Mouse (Mus musculus): ENCODE results near the gene Tmem116. TPM values are rescaled to one million over a fixed set of nuclear protein-coding genes. Genes with fewer than 3 reads are reported as not detected.
"Not testable (repeated sequence)": the region's sequence is repeated elsewhere in the genome, so short reads cannot be mapped to it uniquely, and the experiment has no call there.

The Tmem116 gene
- polyA plus RNA-seq, 1 experiment: 0.54 TPM

DNA sequence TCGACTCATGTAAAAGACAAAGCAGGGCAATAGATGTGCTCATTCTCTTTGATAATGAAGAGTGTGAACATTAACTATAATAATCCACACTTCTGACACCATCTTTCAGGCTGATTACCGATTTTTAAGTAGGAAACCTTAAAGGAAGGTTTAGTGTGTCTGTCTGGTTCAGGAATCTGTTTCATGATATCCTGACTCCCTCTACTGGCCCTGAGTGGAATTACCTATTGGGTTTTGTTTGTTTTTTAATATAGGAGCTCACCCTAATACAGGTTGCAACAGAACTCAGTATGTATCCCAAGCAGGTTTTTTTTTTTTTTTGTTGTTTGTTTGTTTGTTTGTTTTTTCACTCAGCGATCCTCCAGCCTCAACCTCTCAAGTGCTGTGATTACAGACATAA is 26.0 kb downstream of the Tmem116 start:
- H3K4me3 ChIP-seq (ENCODE audit: insufficient read depth, poor library complexity, severe bottlenecking): no peak overlapping the region
- peaks cover 12% of the 10 kb centered on the region for H3K27me3 ChIP-seq (ENCODE audit: control insufficient read depth, insufficient read depth, insufficient read length)
- no peak overlapping the region for H3ac ChIP-seq (ENCODE audit: control insufficient read depth, insufficient read length, low read depth)
- TF ChIP-seq CTCF (IDR thresholded peaks at IDR 0.05; ENCODE audit: control insufficient read depth, insufficient read depth, insufficient read length) (no peak), FOSL1 (IDR thresholded peaks at IDR 0.05; ENCODE audit: insufficient read depth, low read length, poor library complexity, severe bottlenecking) (no peak), CEBPB (IDR thresholded peaks at IDR 0.05; ENCODE audit: low read depth) (no peak), USF1 (IDR thresholded peaks at IDR 0.05; ENCODE audit: low read depth) (no peak), MYOG (IDR thresholded peaks at IDR 0.05; ENCODE audit: control insufficient read depth, extremely low read depth, insufficient read length) (no peak), MYOD1 (IDR thresholded peaks at IDR 0.05; ENCODE audit: control insufficient read depth, insufficient read length, low read depth) (no peak), MAX (IDR thresholded peaks at IDR 0.05) (no peak)
- no peaks in the 10 kb centered on the region for H3K36me3 ChIP-seq (ENCODE audit: control insufficient read depth, insufficient read depth)
- no peaks in the 10 kb centered on the region for H3K79me2 ChIP-seq (ENCODE audit: control insufficient read depth, insufficient read depth)
- H3K79me3 ChIP-seq (ENCODE audit: low read depth): no peaks in the 10 kb centered on the region

DNA sequence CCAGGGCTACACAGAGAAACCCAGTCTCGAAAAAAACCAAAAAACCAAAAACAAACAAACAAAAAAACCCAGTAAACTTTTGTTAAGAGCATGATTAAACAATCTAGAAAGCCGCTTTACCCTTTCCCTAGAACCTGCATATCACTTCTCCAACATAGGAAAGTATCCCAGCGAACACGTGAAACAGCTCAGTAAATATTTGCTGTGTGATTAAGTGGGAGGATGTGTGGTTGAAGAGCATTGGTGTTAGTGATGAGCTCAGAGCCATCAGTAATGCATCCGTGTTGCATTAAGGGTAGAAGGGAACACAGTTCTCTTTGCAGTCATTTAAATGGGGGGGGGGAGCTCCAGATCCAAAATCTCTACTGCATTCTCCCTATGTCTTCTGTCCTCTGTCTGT is 33.1 kb downstream of the Tmem116 start:
- H3K27me3 ChIP-seq (ENCODE audit: control insufficient read depth, insufficient read depth, insufficient read length): peaks cover 31% of the 10 kb centered on the region
- H3K79me3 ChIP-seq (ENCODE audit: low read depth): no peaks in the 10 kb centered on the region
- no peak overlapping the region for H3K4me3 ChIP-seq (ENCODE audit: insufficient read depth, poor library complexity, severe bottlenecking)
- TF ChIP-seq CEBPB (IDR thresholded peaks at IDR 0.05; ENCODE audit: low read depth) (no peak), FOSL1 (IDR thresholded peaks at IDR 0.05; ENCODE audit: insufficient read depth, low read length, poor library complexity, severe bottlenecking) (no peak), USF1 (IDR thresholded peaks at IDR 0.05; ENCODE audit: low read depth) (no peak), MYOD1 (IDR thresholded peaks at IDR 0.05; ENCODE audit: control insufficient read depth, insufficient read length, low read depth) (no peak), MAX (IDR thresholded peaks at IDR 0.05) (no peak), MYOG (IDR thresholded peaks at IDR 0.05; ENCODE audit: control insufficient read depth, extremely low read depth, insufficient read length) (no peak), CTCF (IDR thresholded peaks at IDR 0.05; ENCODE audit: control insufficient read depth, insufficient read depth, insufficient read length) (no peak)
- no peak overlapping the region for H3ac ChIP-seq (ENCODE audit: control insufficient read depth, insufficient read length, low read depth)
- H3K79me2 ChIP-seq (ENCODE audit: control insufficient read depth, insufficient read depth): no peaks in the 10 kb centered on the region
- no peaks in the 10 kb centered on the region for H3K36me3 ChIP-seq (ENCODE audit: control insufficient read depth, insufficient read depth)

DNA sequence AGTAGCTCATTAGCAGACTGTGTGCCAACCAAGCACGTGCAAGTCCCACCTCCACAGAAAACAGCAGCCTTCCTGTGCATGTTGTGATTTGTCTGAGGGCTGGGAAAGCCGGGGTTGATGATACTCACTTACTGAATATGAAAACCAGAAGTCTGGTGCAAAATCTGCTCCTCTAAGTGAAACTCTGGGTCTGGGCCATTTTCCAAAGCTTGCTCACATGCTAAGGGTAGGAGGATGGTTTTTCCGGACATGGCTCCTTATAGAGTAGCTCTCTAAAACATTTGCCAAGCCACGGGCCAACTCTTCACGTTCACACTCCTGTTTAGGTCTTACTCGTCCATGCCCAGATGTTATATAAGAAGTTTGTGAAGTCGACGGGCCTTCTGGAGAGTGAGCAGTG is 41.6 kb downstream of the Tmem116 start:
- H3ac ChIP-seq (ENCODE audit: control insufficient read depth, insufficient read length, low read depth): no peak overlapping the region
- no peaks in the 10 kb centered on the region for H3K36me3 ChIP-seq (ENCODE audit: control insufficient read depth, insufficient read depth)
- no peaks in the 10 kb centered on the region for H3K79me3 ChIP-seq (ENCODE audit: low read depth)
- H3K27me3 ChIP-seq (ENCODE audit: control insufficient read depth, insufficient read depth, insufficient read length): peaks cover 33% of the 10 kb centered on the region
- H3K4me3 ChIP-seq (ENCODE audit: insufficient read depth, poor library complexity, severe bottlenecking): no peak overlapping the region
- TF ChIP-seq MAX (IDR thresholded peaks at IDR 0.05) (no peak), MYOD1 (IDR thresholded peaks at IDR 0.05; ENCODE audit: control insufficient read depth, insufficient read length, low read depth) (no peak), CEBPB (IDR thresholded peaks at IDR 0.05; ENCODE audit: low read depth) (no peak), USF1 (IDR thresholded peaks at IDR 0.05; ENCODE audit: low read depth) (no peak), FOSL1 (IDR thresholded peaks at IDR 0.05; ENCODE audit: insufficient read depth, low read length, poor library complexity, severe bottlenecking) (no peak), MYOG (IDR thresholded peaks at IDR 0.05; ENCODE audit: control insufficient read depth, extremely low read depth, insufficient read length) (no peak), CTCF (IDR thresholded peaks at IDR 0.05; ENCODE audit: control insufficient read depth, insufficient read depth, insufficient read length) (no peak)
- no peaks in the 10 kb centered on the region for H3K79me2 ChIP-seq (ENCODE audit: control insufficient read depth, insufficient read depth)

DNA sequence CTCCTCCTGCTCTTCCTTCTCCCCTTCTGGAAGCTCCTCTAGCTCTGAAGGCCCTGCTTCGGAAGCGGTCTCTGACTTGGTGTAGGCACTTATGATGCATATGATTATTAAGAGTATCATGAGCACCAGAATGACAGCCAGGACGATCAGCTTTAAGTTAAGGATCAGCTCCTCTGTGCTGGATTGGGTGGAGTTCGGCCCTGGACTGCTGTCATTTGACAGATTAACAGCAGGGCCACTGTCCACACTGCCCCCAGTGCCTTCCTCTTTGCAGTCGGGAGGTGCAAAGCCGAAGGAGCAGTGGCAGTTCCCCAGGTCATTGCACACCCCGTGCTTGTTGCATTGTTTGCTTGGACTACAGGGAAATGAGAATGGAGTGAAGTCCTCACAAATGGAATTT is 49.0 kb downstream of the Tmem116 start:
- no peak for TF ChIP-seq MYOD1 (IDR thresholded peaks at IDR 0.05; ENCODE audit: control insufficient read depth, insufficient read length, low read depth)
- TF ChIP-seq FOSL1 (IDR thresholded peaks at IDR 0.05; ENCODE audit: insufficient read depth, low read length, poor library complexity, severe bottlenecking): no peak
- no peak for TF ChIP-seq CEBPB (IDR thresholded peaks at IDR 0.05; ENCODE audit: low read depth)
- no peak for TF ChIP-seq MAX (IDR thresholded peaks at IDR 0.05)
- H3ac ChIP-seq (ENCODE audit: control insufficient read depth, insufficient read length, low read depth): no peak overlapping the region
- no peaks in the 10 kb centered on the region for H3K79me2 ChIP-seq (ENCODE audit: control insufficient read depth, insufficient read depth)
- H3K4me3 ChIP-seq (ENCODE audit: insufficient read depth, poor library complexity, severe bottlenecking): no peak overlapping the region
- H3K27me3 ChIP-seq (ENCODE audit: control insufficient read depth, insufficient read depth, insufficient read length): peaks cover 24% of the 10 kb centered on the region
- H3K79me3 ChIP-seq (ENCODE audit: low read depth): no peaks in the 10 kb centered on the region
- H3K36me3 ChIP-seq (ENCODE audit: control insufficient read depth, insufficient read depth): no peaks in the 10 kb centered on the region

DNA sequence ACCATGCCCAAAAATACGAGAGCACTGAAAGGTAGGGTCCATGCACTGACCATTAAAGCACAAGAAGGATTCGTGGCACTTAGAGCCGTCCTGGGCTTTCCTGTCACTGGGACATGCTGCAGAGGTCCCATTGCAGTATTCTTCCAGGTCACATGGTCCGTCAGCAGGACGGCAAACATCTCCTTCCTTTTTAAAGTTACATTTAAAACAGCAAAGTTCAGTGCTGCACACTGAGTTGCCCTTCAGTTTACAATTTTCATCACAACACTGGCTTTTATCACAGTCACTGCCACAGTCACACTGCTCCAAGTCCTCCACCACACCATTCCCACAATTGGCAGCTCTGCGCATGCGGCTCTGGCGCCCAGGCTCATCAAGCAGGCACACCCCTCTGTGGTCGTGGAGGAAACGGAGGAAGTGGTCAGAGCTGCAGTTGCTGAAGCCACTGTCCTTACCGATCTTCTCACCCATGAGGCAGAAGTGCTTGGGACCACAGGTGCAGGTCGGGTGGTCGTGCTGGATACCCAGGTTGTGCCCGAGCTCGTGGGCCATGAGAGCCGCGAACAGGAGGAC is 49.8 kb downstream of the Tmem116 start:
- H3K79me2 ChIP-seq (ENCODE audit: control insufficient read depth, insufficient read depth); H3K79me3 ChIP-seq (ENCODE audit: low read depth); H3ac ChIP-seq (ENCODE audit: control insufficient read depth, insufficient read length, low read depth); H3K4me3 ChIP-seq (ENCODE audit: insufficient read depth, poor library complexity, severe bottlenecking); H3K36me3 ChIP-seq (ENCODE audit: control insufficient read depth, insufficient read depth): not testable (repeated sequence)
- H3K27me3 ChIP-seq (ENCODE audit: control insufficient read depth, insufficient read depth, insufficient read length): peaks cover 24% of the 10 kb centered on the region

DNA sequence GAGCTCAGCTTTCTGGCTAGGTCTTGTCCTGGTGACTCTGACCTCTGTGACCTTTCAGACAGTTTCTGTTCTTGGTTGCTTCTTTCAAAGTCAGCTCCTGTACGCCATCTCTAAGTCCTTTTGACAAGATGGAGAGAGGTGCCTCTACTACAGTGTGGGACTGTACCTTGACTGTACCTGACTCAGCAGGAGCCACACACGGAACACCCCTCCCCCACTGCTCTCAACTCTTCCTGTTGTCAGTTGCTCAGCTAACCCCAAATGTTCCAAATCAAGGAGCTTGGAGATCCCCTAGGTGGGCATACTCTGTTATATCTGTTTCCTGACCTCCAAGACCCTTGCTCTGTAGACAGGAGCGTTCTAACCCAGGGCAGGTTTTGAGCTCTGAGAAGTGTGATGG is 51.5 kb downstream of the Tmem116 start, which contains the start of gene Adam1b:
Gene Adam1b (minus strand): TSS at position 205 of the 400 bp plus-strand sequence.
- no peak within 1 kb of the TSS for H3K4me3 ChIP-seq (ENCODE audit: insufficient read depth, poor library complexity, severe bottlenecking)
- no peak within 1 kb of the TSS for H3ac ChIP-seq (ENCODE audit: control insufficient read depth, insufficient read length, low read depth)
- H3K79me3 ChIP-seq (ENCODE audit: low read depth): no peaks in the 10 kb centered on the region
- TF ChIP-seq MAX (IDR thresholded peaks at IDR 0.05) (no peak), MYOG (IDR thresholded peaks at IDR 0.05; ENCODE audit: control insufficient read depth, extremely low read depth, insufficient read length) (no peak), FOSL1 (IDR thresholded peaks at IDR 0.05; ENCODE audit: insufficient read depth, low read length, poor library complexity, severe bottlenecking) (no peak), CTCF (IDR thresholded peaks at IDR 0.05; ENCODE audit: control insufficient read depth, insufficient read depth, insufficient read length) (no peak), MYOD1 (IDR thresholded peaks at IDR 0.05; ENCODE audit: control insufficient read depth, insufficient read length, low read depth) (no peak), CEBPB (IDR thresholded peaks at IDR 0.05; ENCODE audit: low read depth) (no peak), USF1 (IDR thresholded peaks at IDR 0.05; ENCODE audit: low read depth) (no peak)
- peaks cover 24% of the 10 kb centered on the region for H3K27me3 ChIP-seq (ENCODE audit: control insufficient read depth, insufficient read depth, insufficient read length)
- no peaks in the 10 kb centered on the region for H3K79me2 ChIP-seq (ENCODE audit: control insufficient read depth, insufficient read depth)
- H3K36me3 ChIP-seq (ENCODE audit: control insufficient read depth, insufficient read depth): no peaks in the 10 kb centered on the region
